Mouse (Mus musculus) limb, embryonic 12.5 days (tissue): ENCODE results near the gene Poldip3. TPM values are rescaled to one million over a fixed set of nuclear protein-coding genes. Genes with fewer than 3 reads are reported as not detected.

ENCODE experiments used
- ATAC-seq: fragments of 200-750 bp; cut with Nextera tagmentation; 2 replicates; pipeline ENCODE4 v1.8.0; 2017; ENCODE audit warnings: low read depth, moderate TSS enrichment; ENCODE audit not compliant: insufficient number of reproducible peaks, insufficient read depth, low FRiP score, low TSS enrichment
- H3K27ac ChIP-seq: fragments of 300-500 bp; sonication (generic); 2 replicates; pipeline ENCODE4 v1.5.1; 2016; ENCODE audit warnings: mild to moderate bottlenecking, moderate library complexity
- H3K27me3 ChIP-seq: fragments of 300-500 bp; sonication (generic); 2 replicates; pipeline ENCODE4 v1.6.1; 2016; ENCODE audit warnings: mild to moderate bottlenecking, moderate library complexity
- H3K36me3 ChIP-seq: fragments of 300-500 bp; sonication (generic); 2 replicates; pipeline ENCODE4 v1.6.1; 2016; ENCODE audit warnings: mild to moderate bottlenecking, moderate library complexity
- H3K4me1 ChIP-seq: fragments of 300-500 bp; sonication (generic); replicated peaks from 2 replicates; pipeline ENCODE4 v1.6.1; 2016
- H3K4me2 ChIP-seq: fragments of 300-500 bp; sonication (generic); 2 replicates; pipeline ENCODE4 v1.6.1; 2016; ENCODE audit warnings: mild to moderate bottlenecking, moderate library complexity
- H3K4me3 ChIP-seq: fragments of 300-500 bp; sonication (generic); replicated peaks from 2 replicates; pipeline ENCODE4 v1.5.1; 2016; ENCODE audit warnings: mild to moderate bottlenecking
- H3K9ac ChIP-seq: fragments of 300-500 bp; sonication (generic); replicated peaks from 2 replicates; pipeline ENCODE4 v1.6.1; 2016; ENCODE audit warnings: mild to moderate bottlenecking, moderate library complexity
- H3K9me3 ChIP-seq: fragments of 300-500 bp; sonication (generic); 2 replicates; pipeline ENCODE4 v1.6.1; 2016; ENCODE audit warnings: mild to moderate bottlenecking, moderate library complexity
- WGBS: fragments of 180-500 bp; shearing (Covaris S2); methylation state at CpG from one replicate; pipeline ENCODE4 v1.1.7; 2016; 5-methylcytosine and 5-hydroxymethylcytosine counted together
- polyA plus RNA-seq: library from polyadenylated mRNA; unstranded; fragments of >200 nt; fragmentation: Nextera tagmentation; extraction: Ambion mirVana; gene quantifications from 2 replicates; pipeline ENCODE4 v1.2.1, GENCODE M21; 2016

Gene Poldip3
- polyA plus RNA-seq, 1 experiment from 2014 or later, result 173 TPM

DNA sequence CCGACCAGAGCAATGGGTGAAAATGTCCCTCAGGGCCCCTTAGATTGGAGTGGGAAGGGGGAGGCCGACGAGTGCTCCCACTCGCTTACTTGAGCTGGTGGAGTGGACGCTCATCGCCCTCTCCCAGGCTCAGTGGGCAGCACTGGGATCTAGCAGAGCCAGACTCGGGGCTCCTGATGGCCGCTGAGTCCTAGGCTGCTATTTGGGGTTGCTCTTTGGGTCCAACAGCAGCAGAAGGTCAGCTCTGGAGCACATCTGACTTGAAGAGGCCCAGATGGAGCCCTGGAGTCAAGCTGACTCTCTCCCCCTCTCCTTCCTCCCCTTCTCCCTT, 48.9 kb downstream of the Poldip3 start:
- WGBS, result 3% methylated on average over 8 of the region's 8 CpGs
- peak; percentile 38; the same call in 1 of the 2 replicates for ATAC-seq
- Histone ChIP-seq H3K27me3 (peaks cover 21% of the 10 kb centered on the region), H3K36me3 (no peaks in the 10 kb centered on the region), H3K9me3 (no peaks in the 10 kb centered on the region), H3K27ac (peak overlapping the region; percentile 31; the same call in 1 of the 2 replicates), H3K4me3 (peak overlapping the region; percentile 52), H3K4me1 (peaks cover 16% of the 10 kb centered on the region), H3K9ac (peak overlapping the region; percentile 71), H3K4me2 (peak overlapping the region; percentile 83)

GRCm38 (mm10) chr15:83099533-83100331, 49.5 kb downstream of the Poldip3 start:
- ATAC-seq, result peak; percentile 85
- H3K27ac ChIP-seq, result peak overlapping the region; percentile 29
- H3K36me3 ChIP-seq, result no peaks in the 10 kb centered on the region

GRCm38 (mm10) chr15:83095950-83096349, 53.2 kb downstream of the Poldip3 start:
- no peak for ATAC-seq
- Histone ChIP-seq H3K4me2 (no peak overlapping the region), H3K27me3 (peaks cover 18% of the 10 kb centered on the region), H3K27ac (no peak overlapping the region), H3K4me3 (no peak overlapping the region), H3K36me3 (no peaks in the 10 kb centered on the region), H3K4me1 (peaks cover 18% of the 10 kb centered on the region), H3K9ac (no peak overlapping the region), H3K9me3 (no peaks in the 10 kb centered on the region)
- WGBS, result 56% methylated on average over 2 of the region's 2 CpGs

More at GRCm38 (mm10) chr15:83099533-83100331, 49.5 kb downstream of the Poldip3 start:
- Histone ChIP-seq H3K9me3 (no peaks in the 10 kb centered on the region), H3K4me1 (peaks cover 16% of the 10 kb centered on the region), H3K4me2 (peak overlapping the region; percentile 83), H3K4me3 (peak overlapping the region; percentile 52), H3K27me3 (peaks cover 21% of the 10 kb centered on the region), H3K9ac (peak overlapping the region; percentile 71)
- 4% methylated on average over 31 of the region's 31 CpGs for WGBS

GRCm38 (mm10) chr15:83093687-83094086, 55.5 kb downstream of the Poldip3 start:
- no peak for ATAC-seq
- Histone ChIP-seq H3K9ac (no peak overlapping the region), H3K4me3 (no peak overlapping the region), H3K9me3 (no peaks in the 10 kb centered on the region), H3K4me1 (peaks cover 19% of the 10 kb centered on the region), H3K27me3 (peaks cover 24% of the 10 kb centered on the region), H3K27ac (no peak overlapping the region), H3K4me2 (no peak overlapping the region), H3K36me3 (no peaks in the 10 kb centered on the region)
- WGBS, result 76% methylated on average over 2 of the region's 2 CpGs

GRCm38 (mm10) chr15:83090874-83091273, 58.3 kb downstream of the Poldip3 start:
- 23% methylated on average over 3 of the region's 3 CpGs for WGBS
- no peak overlapping the region for H3K4me3 ChIP-seq
- H3K36me3 ChIP-seq, result no peaks in the 10 kb centered on the region
- no peak overlapping the region for H3K9ac ChIP-seq
- no peaks in the 10 kb centered on the region for H3K9me3 ChIP-seq
- no peak overlapping the region for H3K4me2 ChIP-seq
- H3K27ac ChIP-seq, result peak overlapping the region; percentile 31; the same call in 1 of the 2 replicates
- ATAC-seq, result no peak
- peaks cover 30% of the 10 kb centered on the region for H3K4me1 ChIP-seq
- H3K27me3 ChIP-seq, result peaks cover 35% of the 10 kb centered on the region

GRCm38 (mm10) chr15:83089429-83089605, 59.9 kb downstream of the Poldip3 start, which contains the start of gene Serhl:
Serhl (plus strand) TSS chr15:83089506.
- peak within 1 kb of the TSS; percentile 45; the same call in 1 of the 2 replicates for H3K27ac ChIP-seq
- peaks cover 33% of the 10 kb centered on the region for H3K4me1 ChIP-seq
- H3K4me3 ChIP-seq, result 0 out of 2 replicates have a peak within 1 kb of the TSS, but pooled peaks have one; percentile 3
- H3K27me3 ChIP-seq, result peaks cover 34% of the 10 kb centered on the region
- no peaks in the 10 kb centered on the region for H3K36me3 ChIP-seq
- H3K9me3 ChIP-seq, result no peaks in the 10 kb centered on the region
- H3K4me2 ChIP-seq, result peak within 1 kb of the TSS; percentile 40
- no peak within 1 kb of the TSS for H3K9ac ChIP-seq
- ATAC-seq, result no peak
- 10% methylated on average over 7 of the region's 7 CpGs for WGBS

GRCm38 (mm10) chr15:83088495-83089428, 60.4 kb downstream of the Poldip3 start:
- H3K4me3 ChIP-seq, result 0 out of 2 replicates have a peak overlapping the region, but pooled peaks have one; percentile 3
- 3% methylated on average over 27 of the region's 27 CpGs for WGBS
- H3K36me3 ChIP-seq, result no peaks in the 10 kb centered on the region
- no peaks in the 10 kb centered on the region for H3K9me3 ChIP-seq
- H3K4me2 ChIP-seq, result peak overlapping the region; percentile 40
- no peak overlapping the region for H3K9ac ChIP-seq
- ATAC-seq, result no peak
- peaks cover 38% of the 10 kb centered on the region for H3K4me1 ChIP-seq
- peak overlapping the region; percentile 45; the same call in 1 of the 2 replicates for H3K27ac ChIP-seq
- peaks cover 34% of the 10 kb centered on the region for H3K27me3 ChIP-seq

DNA sequence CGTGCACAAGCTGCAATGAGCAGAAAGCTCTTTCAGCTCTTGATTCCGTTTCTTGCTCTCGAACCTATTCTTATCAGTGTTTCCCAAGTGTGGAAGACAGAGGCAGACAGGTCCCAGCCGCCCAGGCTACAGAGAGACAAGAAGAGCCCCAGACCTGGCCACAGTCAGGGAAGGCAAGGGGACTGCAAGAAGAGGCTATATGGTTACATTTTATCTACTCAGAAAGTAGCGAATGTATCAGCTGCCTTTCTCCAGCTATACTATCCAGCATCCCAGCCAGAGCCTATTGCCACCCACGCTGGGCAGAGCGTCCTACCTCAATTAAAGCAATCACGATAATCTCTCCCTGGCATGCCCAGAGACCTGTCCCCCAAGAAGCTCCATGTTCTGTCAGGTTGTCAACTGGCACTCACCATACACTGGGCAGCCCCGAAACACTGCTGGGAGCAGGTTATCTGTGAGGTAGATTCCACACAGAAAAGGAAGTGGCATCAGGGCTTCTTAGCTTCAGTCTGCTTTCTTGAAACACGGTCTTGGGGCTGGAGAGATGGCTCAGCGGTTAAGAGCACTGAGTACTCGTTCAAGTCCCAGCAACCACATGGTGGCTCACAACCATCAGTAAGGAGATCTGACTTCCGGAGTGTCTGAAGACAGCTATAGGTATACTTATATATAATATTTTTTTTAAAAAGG, 62.4 kb downstream of the Poldip3 start:
- Histone ChIP-seq H3K27ac (no peak overlapping the region), H3K4me1 (peaks cover 38% of the 10 kb centered on the region), H3K36me3 (no peaks in the 10 kb centered on the region), H3K4me2 (no peak overlapping the region), H3K27me3 (peaks cover 41% of the 10 kb centered on the region), H3K4me3 (no peak overlapping the region), H3K9me3 (no peaks in the 10 kb centered on the region), H3K9ac (no peak overlapping the region)
- WGBS, result 82% methylated on average over 13 of the region's 13 CpGs
- no peak for ATAC-seq

DNA sequence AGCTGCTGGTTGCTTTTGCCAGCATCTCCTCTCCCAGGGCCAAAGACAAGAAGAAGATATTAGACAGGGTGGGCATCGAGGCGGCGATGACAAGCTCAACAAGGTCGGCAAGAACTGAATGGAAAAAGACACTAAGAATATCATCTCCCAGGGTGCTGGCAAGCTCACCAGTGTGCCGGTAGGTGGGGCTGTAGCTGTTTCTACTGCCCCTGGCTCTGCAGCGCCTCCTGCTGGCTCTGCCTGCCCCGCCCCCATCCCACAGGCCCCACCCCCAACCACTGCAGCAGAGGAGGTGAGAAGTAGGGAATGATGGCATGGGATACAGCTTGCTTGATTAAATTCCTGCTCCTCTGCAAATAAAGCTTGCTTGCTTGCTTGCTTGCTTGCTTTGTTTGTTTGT, 63.3 kb downstream of the Poldip3 start:
- peaks cover 36% of the 10 kb centered on the region for H3K4me1 ChIP-seq
- H3K27me3 ChIP-seq, result peaks cover 41% of the 10 kb centered on the region
- no peak overlapping the region for H3K9ac ChIP-seq
- no peaks in the 10 kb centered on the region for H3K36me3 ChIP-seq
- no peak overlapping the region for H3K4me3 ChIP-seq
- no peaks in the 10 kb centered on the region for H3K9me3 ChIP-seq
- 42% methylated on average over 7 of the region's 7 CpGs for WGBS
- H3K27ac ChIP-seq, result no peak overlapping the region
- no peak overlapping the region for H3K4me2 ChIP-seq
- ATAC-seq, result no peak

DNA sequence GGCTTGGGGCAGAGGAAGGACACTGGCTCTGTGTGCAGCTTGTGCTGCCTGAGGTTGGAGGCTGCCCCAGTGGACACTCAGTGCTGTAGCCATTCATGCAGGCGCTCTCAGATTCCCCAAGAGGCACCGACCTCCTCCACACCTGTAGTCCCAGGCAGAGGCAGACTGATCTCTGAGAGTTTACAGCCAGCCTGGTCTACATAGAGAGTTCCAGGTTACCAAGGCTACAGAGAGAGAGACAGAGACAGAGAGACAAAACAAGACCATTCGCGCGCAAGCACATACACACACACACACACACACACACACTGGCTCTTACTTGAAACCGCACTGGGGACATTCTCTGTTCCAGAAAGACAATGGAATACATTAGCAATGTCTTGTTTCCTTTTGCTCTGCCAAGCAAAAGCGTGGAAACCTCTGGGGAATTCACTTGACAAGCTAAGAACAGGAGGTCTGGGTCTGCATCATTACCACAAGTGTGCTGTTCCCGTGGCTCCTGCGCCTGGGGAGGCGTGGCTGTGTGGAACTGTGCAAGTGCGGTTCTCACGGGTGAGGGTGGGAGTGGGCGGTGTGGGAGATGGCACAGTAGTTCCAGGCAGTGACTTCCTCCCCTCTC, 65.1 kb downstream of the Poldip3 start:
- H3K4me2 ChIP-seq, result no peak overlapping the region
- WGBS, result 73% methylated on average over 13 of the region's 13 CpGs
- peaks cover 33% of the 10 kb centered on the region for H3K27me3 ChIP-seq
- peaks cover 24% of the 10 kb centered on the region for H3K4me1 ChIP-seq
- no peaks in the 10 kb centered on the region for H3K36me3 ChIP-seq
- no peak overlapping the region for H3K27ac ChIP-seq
- no peak for ATAC-seq
- H3K9me3 ChIP-seq, result no peaks in the 10 kb centered on the region
- no peak overlapping the region for H3K9ac ChIP-seq
- H3K4me3 ChIP-seq, result no peak overlapping the region
